ENCODE assay signal across 17 mouse cellular contexts in the genomic region with DNA sequence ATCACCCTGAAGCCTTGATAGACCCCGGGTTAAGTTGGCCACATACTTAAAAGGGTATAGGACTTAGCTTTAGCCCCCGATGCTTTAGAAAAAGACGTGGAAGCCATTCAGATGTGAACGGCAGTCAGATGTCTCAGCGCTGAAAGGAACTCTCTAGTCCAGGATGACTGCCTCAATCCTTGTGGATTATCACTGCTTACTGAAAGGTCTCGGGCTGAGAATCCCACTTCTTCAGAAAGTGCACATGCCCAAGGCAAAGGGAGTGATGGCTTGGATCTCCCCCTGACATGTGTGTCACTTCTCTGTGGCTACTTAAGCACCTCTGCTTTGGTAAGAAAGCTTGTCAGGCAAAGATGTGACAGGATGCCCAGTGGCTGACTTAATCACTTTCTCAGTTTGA.
"Had no signal": no experiment of that assay in that cellular context is flagged by ENCODE, and none has a peak within 500 bp of the region (broad histone marks: within the 10 kb centered on the region; RNA-seq: fewer than 3 reads in every experiment).

No protein-coding gene starts in this region.

- H3K4me2 ChIP-seq: liver, embryonic 12.5 days; lung, embryonic 14.5 days; midbrain, embryonic 12.5 days; neural tube, embryonic 13.5 days; neural tube, embryonic 15.5 days had no signal

- H3K4me3 ChIP-seq: liver, embryonic 12.5 days; midbrain, embryonic 12.5 days; myocyte; neural tube, embryonic 13.5 days; neural tube, embryonic 15.5 days had no signal

- H3K9ac ChIP-seq: liver, embryonic 12.5 days; liver, embryonic 14.5 days; lung, embryonic 14.5 days; midbrain, embryonic 12.5 days; neural tube, embryonic 13.5 days; neural tube, embryonic 15.5 days had no signal

- H3K27me3 ChIP-seq: liver, embryonic 12.5 days; neural tube, embryonic 13.5 days; neural tube, embryonic 15.5 days had no signal

- H3K36me3 ChIP-seq: liver, embryonic 12.5 days; midbrain, embryonic 12.5 days; neural tube, embryonic 13.5 days; neural tube, embryonic 15.5 days had no signal

- DNase-seq: lung, adult 18-20 months; lung, embryonic 14.5 days; lung, postnatal 10 days; lung, postnatal 4 days; right cerebral cortex, adult 18-20 months; right cerebral cortex, postnatal 25 days; right cerebral cortex, postnatal 4 days; spleen, adult 18-20 months; thymus, adult 18-20 months; thymus, postnatal 14 days; thymus, postnatal 36 days had no signal

- H3K27ac ChIP-seq: liver, embryonic 12.5 days; liver, embryonic 14.5 days; midbrain, embryonic 12.5 days; neural tube, embryonic 13.5 days; neural tube, embryonic 15.5 days had no signal

- H3K9me3 ChIP-seq: liver, embryonic 12.5 days; midbrain, embryonic 12.5 days; neural tube, embryonic 13.5 days; neural tube, embryonic 15.5 days had no signal

- ATAC-seq: liver, embryonic 12.5 days had no signal

- H3K4me1 ChIP-seq: liver, embryonic 12.5 days had no signal
